Mouse (Mus musculus): ENCODE data around the gene Cybrd1. TPM values are rescaled to one million over a fixed set of nuclear protein-coding genes. Genes with fewer than 3 reads are reported as not detected.

Cybrd1 gene
- total RNA-seq, 2 experiments from 2014 or later, result 12.0 to 12.8 TPM

GRCm38 (mm10) chr2:71167211-71167610, 49.5 kb downstream of the Cybrd1 start:
- DNase-seq (ENCODE audit: low spot score in 2 of 2), result no peak

GRCm38 (mm10) chr2:71168461-71169021, 50.8 kb downstream of the Cybrd1 start:
- DNase-seq (ENCODE audit: low spot score in 2 of 2), result no peak

DNA sequence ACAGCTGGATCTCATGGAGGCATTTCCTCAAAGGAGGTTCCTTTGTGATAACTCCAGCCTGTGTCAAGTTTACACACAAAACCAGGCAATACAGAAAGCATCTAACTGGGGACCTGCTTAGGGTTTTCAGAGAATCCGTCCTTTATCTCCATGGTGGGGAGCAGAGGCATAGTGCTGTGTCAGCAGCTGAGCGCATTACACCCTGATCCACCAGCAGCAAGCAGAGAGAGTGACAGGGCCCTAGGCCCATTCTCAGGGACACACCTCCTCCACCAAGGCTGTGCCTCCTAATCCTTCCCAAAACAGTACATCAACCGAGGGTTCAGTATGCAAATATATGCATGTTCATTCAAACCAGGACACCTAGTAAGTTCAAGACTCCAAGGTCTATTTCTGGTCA, 55.3 kb downstream of the Cybrd1 start:
- no peak for DNase-seq (ENCODE audit: low spot score in 2 of 2)

GRCm38 (mm10) chr2:71176329-71177249, 58.9 kb downstream of the Cybrd1 start:
- DNase-seq (ENCODE audit: low spot score in 2 of 2), result no peak

DNA sequence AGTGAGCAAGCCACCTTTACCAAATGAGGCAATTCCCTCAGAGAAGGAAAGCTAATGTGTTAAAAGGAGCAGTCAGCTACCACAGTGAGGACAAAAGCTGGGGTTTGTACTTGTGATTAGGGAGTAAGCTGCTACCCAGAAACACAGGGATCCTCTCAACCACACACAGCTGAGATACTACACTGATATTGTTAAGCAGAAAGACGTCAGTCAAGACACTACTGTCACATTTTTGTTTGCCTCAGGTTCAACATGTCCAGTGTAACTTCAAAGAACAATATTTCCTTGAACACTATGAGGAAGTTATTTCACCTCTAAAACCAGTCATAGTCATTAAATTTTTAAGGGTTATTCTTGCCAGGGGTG, 59.5 kb downstream of the Cybrd1 start:
- no peak for DNase-seq (ENCODE audit: low spot score in 2 of 2)

DNA sequence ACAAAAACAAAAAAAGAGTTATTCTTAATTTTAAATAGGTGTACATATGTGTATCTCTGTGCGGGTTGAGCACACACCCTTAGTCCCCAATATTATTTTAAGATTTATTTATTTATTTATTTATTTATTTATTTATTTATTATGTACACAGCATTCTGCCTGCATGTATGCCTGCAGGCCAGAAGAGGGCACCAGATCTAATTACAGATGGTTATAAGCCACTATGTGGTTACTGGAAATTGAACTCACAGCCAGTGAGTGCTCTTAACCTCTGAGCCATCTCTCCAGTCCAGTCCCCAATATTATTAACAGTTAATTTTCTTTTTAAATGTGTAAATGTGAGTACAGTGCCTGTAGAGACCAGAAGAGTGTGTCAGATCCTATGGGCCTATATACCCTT, 60.0 kb downstream of the Cybrd1 start:
- no peak for DNase-seq (ENCODE audit: low spot score in 2 of 2)

- DNase-seq (ENCODE audit: low spot score in 2 of 2), result no peak
Measured at GRCm38 (mm10) chr2:71179716-71180115, 62.0 kb downstream of the Cybrd1 start.

DNA sequence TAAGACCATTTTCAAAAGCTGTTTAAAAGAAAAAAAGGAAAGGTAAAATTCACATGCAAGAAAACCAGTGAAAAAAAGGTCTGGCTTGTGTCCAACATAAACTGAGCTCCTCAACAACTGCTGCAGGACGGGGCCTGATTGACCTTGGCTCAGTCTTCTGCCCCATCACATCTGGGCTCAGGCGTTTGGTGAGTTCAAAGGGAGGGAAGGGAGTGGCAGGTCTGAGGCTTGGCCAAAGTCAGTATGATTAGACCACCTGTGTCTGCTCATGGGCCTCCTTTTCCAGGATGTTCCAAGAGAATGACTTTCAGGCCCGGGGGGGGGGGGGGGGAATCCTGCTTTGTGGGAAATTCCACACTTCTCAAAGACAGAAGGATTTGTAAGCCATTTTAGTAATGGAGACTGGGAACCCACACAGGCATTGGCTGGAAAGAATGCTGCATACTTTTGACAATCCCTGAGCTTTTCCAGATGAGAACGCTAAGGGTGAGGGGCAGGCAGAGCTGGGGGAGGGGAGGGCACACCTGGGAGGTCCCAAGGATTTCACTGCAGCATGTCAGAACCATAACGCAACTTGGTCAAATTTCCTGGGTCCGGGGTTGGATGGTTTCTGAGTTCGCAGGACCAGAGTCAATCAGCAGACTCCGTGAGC, 63.0 kb downstream of the Cybrd1 start:
- DNase-seq (ENCODE audit: low spot score in 2 of 2), result no peak

DNA sequence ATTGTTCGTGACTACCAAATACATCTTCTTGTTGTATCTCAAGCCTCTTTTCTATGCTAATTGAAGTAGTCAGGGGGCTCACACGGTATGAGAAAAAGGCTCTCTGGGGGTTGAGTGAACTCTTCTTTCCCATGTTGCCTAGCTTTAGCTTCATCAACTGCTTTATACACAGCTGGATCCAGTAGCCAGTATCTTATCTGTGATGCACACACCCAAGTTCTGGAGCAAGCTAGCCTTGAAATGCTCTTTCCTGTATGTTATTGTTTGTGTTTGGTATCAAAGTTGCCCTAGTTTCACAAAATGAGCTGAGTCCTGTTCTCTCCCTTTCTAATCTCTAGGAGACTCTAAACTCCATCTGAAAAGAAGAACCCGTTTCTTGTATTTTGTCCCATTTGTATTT, 70.2 kb downstream of the Cybrd1 start:
- no peak for DNase-seq (ENCODE audit: low spot score in 2 of 2)

- no peak for DNase-seq (ENCODE audit: low spot score in 2 of 2)
Measured at GRCm38 (mm10) chr2:71188861-71189260, 71.1 kb downstream of the Cybrd1 start.

DNA sequence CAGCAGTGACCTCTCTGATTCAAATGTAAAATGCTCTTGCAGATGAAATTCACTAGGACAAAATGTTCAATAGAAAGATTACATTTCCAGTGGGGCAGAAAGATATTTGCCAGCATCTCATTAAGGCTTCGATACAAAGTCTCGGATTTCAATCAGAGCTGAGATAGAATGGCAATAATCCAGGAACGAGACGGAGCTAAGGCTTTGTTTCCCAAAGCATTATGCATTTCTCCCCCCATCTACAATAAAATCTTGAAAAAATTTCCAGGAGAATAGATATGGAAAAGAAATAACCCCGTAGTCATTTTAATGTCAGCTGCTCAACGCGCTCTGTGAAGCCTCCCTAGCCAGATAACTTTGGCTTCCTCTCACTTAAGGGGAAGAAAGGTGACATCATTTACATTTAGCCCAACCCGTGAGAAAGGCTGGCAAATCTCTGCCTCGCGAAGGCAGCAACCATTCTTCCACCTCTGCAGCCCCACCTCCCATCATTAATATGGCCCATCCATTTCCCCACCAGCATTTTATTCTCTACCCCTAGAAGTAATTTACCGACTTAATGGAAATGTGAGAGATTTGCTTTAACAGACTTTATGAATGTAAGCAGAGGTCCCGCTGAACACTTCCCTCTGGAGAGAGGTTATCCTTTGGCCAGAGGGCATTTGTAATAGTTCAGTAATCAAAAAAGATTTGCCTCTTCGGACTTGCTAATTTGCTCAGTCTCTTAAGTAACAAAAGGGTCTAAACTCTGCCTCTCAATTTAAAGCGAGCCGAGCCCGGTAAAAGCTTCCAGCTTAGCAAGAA, 73.9 kb downstream of the Cybrd1 start:
- no peak for DNase-seq (ENCODE audit: low spot score in 2 of 2)

GRCm38 (mm10) chr2:71192195-71192807, 74.6 kb downstream of the Cybrd1 start:
- no peak for DNase-seq (ENCODE audit: low spot score in 2 of 2)

Other genes starting within 250 kb of the Cybrd1 start
- gene Dcaf17, start 62.6 kb upstream of the Cybrd1 start, total RNA-seq (2021), result 10 to 100 TPM; 15.1 to 15.2 TPM
- 10 to 100 TPM; 14.3 to 15.0 TPM for gene Mettl8, start 62.3 kb upstream of the Cybrd1 start, total RNA-seq (2021)
- 100 to 1,000 TPM; 172 to 182 TPM for gene Dync1i2, start 93.8 kb downstream of the Cybrd1 start, total RNA-seq (2021)
- 100 to 1,000 TPM; 169 to 170 TPM for gene Slc25a12, start 249.8 kb downstream of the Cybrd1 start, total RNA-seq (2021)

Measured in layer of hippocampus, postnatal 10 days (tissue).